Mouse (Mus musculus) granulocyte monocyte progenitor cell, adult 5-6 weeks (primary cell): Measurements from ENCODE around the gene Dlx2. TPM values are rescaled to one million over a fixed set of nuclear protein-coding genes. Genes with fewer than 3 reads are reported as not detected.
A peak's percentile ranks its signal among the peaks of the same experiment; 100 is the strongest.

Source experiments
- ATAC-seq: replicated peaks from 2 replicates; pipeline ENCODE4 v1.8.0; 2016; ENCODE audit warnings: mild to moderate bottlenecking, moderate TSS enrichment, inconsistent platforms; ENCODE audit not compliant: poor library complexity, severe bottlenecking
- total RNA-seq, 2 experiments: library from RNA; stranded (forward) in 1 of 2; stranded (reverse) in 1 of 2; fragments of 200-712, 200-1000 nt in 1 of 2; fragments of >200 nt in 1 of 2; fragmentation: Nextera tagmentation in 1 of 2; gene quantifications; 2 replicates each; pipeline ENCODE4 v1.2.3; 2014 to 2017

The Dlx2 gene
- total RNA-seq (2014; fragmentation: Nextera tagmentation), result not detected in 2 replicates
- not detected in 2 replicates for total RNA-seq (2017)

GRCm38 (mm10) chr2:71546640-71547071, at the start of gene Dlx2:
Gene Dlx2, minus strand, starts transcription at chr2:71546754.
- ATAC-seq, result no peak

- ATAC-seq, result peak; percentile 82
Measured at GRCm38 (mm10) chr2:71594466-71594865, 47.9 kb upstream of the Dlx2 start.

- no peak for ATAC-seq
Measured at GRCm38 (mm10) chr2:71589114-71589513, 42.6 kb upstream of the Dlx2 start.

GRCm38 (mm10) chr2:71581488-71581887, 34.9 kb upstream of the Dlx2 start:
- ATAC-seq, result no peak

DNA sequence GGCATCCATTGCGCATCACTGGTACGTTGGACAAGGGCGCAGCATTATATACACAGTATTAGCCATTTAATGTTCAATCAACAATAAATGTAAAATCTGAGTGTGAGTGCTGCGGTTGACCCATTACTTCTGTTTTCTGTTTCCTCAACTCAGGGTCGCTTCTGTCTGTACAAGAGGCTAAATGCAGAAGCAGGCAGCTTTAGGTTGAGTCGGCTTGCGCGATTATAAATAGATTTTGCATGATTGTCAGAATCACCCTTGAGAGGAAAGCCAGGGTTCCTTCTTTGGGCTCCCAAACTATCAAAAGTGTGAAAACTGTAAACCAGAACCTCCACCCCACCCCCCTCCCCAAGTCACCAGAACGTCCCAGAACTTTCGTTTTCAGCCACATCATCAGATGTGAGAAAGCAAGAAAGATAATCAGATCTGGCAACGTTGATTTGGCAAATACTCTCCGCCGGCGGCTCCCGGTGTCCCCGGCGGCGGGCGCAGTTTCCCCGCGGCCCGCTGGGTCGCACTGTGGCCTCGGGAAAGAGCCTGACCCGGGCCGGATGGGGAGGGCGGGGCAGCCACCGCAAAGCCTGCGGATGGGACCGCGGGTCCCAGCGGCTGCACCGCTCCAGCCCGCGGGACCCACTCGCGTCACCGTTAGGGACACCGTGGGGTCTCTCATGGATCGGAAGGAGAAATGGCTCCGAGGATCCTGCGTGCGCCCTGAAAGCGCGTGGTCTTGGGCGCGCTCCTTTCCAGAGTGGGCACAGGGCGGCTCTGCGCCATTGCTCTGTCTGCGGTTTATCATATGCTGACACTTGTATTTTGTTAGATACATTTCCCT, 34.3 kb upstream of the Dlx2 start:
- peak; percentile 93 for ATAC-seq

- no peak for ATAC-seq
Measured at GRCm38 (mm10) chr2:71577059-71577458, 30.5 kb upstream of the Dlx2 start.

DNA sequence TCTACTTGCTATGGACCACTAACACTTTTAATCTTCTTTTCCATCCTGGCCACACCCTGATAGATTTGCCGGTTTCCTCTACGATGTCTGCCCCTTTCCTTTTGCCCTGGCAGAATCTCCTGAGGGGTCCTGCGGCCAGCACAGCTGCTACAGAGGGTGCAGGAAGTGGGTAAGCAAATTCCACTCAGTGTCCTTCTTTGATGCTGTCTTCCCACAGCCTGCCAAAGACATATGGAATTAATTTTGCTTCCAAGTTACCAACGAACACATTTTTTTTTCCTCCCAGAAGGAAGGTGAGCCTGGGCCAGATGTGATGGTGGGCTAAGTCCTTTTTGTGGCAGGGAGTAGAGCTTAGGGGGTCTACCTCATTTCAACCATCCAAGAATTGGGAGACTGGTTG, 27.2 kb upstream of the Dlx2 start:
- no peak for ATAC-seq

GRCm38 (mm10) chr2:71566466-71566865, 19.9 kb upstream of the Dlx2 start:
- no peak for ATAC-seq

DNA sequence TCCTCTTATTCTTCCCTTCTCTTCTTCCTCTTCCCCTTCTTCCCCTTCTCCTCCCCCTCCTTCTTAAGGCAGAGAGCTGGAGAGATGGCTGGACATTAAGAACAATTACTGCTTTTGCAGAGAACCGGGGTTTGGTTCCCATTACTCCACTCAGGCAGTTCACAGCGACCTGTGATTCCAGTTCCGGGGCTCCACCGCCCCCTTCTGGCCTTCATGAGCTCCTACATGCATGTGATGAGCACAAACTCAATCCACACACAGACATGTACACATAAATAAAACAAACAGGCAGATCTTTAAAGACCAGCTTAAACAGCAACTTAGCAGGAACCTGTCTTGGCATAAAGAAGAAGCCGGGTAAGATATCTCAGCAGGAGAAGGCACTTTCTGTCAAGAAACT, 9.5 kb upstream of the Dlx2 start:
- no peak for ATAC-seq

GRCm38 (mm10) chr2:71551704-71552103, 5.2 kb upstream of the Dlx2 start:
- peak; percentile 70 for ATAC-seq

DNA sequence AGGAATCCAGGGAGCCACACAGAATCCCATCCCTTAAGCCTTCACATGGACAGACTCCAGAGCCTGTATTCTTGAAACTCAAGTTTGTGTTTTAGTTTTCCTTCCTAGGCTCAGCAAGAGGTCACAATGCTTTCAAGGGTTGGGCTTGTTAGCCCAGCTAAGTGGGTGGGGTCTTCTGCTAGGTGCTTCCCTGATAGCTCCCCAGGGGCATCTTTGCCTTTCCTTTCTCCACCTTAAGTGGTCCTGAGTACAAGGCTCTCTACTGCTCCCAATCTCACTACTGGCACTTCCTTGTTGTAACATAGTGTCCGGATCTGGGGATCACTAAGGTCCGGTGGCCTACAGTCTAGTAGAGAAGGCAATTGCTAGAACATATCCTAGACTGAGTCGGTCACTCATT, 3.8 kb upstream of the Dlx2 start:
- ATAC-seq, result no peak

- ATAC-seq, result peak; percentile 58
Measured at GRCm38 (mm10) chr2:71547829-71548228, 1.3 kb upstream of the Dlx2 start.

- peak; percentile 8; the same call in 1 of the 2 replicates for ATAC-seq
Measured at GRCm38 (mm10) chr2:71545882-71546639, 493 bp downstream of the Dlx2 start.

GRCm38 (mm10) chr2:71545401-71545881, 1.1 kb downstream of the Dlx2 start:
- ATAC-seq, result no peak

DNA sequence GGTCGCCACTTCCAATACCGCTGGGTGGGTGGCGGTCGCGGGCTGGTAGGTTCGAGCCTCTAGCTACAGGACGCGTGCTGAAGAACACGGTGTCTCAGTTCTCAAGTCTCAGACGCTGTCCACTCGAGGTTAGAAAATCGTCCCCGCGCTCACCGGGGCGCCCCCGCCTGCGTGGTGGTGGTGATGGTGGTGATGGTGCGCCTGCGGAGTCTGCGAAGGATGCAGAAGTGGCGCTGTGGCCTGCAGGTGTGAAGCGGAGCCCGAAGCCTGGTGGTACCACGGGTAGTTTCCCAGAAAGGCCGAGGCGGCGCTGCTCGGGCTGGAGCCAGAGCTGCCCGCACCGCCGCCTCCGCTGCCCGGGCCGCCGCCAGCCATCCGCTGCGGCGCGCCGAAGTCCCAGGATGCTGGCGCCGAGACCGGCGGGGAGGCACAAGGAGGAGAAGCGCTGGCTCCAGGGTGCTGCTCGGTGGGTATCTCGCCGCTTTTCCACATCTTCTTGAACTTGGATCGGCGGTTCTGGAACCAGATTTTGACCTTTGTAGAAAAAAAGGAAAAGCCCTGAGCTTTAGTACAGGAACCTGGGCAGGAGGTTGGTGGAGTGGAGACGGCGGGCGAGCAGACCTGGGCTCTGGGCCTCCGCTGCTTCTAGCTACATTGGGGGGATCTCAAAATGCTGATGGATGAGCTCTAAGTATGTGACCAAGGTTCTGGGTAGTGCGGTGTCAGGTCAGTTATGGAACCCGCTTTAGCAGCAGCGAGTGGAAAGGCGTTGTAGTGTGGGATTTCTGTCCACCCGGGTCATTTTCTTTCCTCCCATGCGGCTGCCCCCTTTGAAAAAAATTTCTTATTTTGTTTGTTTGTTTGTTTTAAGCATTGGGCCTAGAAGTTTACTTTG, 1.9 kb downstream of the Dlx2 start:
- no peak for ATAC-seq

DNA sequence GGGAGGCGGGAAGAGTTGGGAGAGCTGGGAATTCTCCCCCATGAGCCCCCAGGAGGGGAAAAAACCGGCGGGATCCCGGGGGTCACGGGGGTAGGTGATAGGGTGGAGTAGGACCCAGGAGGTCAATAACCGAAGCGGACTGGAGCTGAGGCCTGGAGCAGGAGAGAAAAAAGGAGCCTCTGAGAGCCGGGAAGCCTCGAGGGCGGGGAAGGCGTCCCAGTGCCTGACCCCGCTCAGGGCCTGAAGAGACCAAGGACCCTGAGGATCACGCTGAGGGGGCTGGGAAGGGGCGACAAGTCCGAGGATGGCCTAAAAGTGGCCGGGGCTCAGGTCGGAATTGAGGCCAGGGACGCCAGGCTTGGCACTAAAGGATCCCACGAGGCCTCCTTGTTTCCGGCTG, 2.6 kb downstream of the Dlx2 start:
- no peak for ATAC-seq

DNA sequence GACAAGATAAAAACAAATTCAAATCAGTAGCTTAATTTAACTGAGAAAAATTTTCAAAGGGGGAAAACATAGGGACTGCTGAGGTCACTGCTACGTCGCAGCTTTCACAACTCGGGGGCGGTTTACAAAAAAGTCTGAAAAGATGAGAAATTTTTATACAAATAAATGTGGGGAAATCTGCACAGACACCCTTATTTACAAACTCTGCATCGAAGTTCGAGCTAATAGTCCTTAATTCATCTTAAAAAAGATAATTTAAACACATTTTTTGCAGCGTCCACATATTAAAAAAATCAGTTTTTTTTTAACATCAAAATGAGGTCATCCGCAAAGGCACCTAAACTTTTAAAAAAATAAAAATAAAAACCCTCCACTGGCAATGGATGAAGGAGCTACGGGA, 3.0 kb downstream of the Dlx2 start:
- no peak for ATAC-seq

- peak; percentile 40 for ATAC-seq
Measured at GRCm38 (mm10) chr2:71542816-71543301, 3.7 kb downstream of the Dlx2 start.

DNA sequence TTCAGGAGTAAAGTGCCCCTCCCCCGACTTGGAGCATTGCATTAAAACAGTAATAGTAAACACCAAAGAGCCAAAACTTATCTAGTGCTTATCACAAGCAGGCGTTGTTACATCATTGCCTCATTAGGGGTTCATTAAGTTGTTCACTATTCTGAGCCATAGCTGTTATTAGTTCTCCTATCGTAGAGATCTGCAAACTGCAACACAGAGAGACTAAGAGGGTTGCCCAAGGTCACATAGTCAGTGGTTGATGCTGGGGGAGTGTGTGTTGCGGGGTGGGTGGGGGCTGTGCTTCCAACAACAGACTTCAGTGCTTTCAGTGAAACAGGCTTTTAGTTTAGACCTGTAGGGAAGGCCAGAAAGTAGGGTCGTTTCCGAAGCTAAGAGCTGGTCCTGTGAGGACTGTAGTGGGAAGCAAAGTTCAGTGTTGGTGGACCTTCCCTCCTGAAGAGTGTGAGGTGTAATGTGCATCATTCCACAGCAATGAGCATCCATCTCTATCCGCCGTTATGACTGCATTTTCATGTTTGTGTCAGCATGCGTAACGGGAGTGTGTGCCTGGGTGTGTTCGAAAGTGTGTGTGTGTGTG, 4.2 kb downstream of the Dlx2 start:
- ATAC-seq, result no peak
